Mouse (Mus musculus): Measurements from ENCODE around the gene Gpr152. TPM values are rescaled to one million over a fixed set of nuclear protein-coding genes. Genes with fewer than 3 reads are reported as not detected.

The Gpr152 gene
- polyA plus RNA-seq, 1 experiment from 2014 or later: not detected

DNA sequence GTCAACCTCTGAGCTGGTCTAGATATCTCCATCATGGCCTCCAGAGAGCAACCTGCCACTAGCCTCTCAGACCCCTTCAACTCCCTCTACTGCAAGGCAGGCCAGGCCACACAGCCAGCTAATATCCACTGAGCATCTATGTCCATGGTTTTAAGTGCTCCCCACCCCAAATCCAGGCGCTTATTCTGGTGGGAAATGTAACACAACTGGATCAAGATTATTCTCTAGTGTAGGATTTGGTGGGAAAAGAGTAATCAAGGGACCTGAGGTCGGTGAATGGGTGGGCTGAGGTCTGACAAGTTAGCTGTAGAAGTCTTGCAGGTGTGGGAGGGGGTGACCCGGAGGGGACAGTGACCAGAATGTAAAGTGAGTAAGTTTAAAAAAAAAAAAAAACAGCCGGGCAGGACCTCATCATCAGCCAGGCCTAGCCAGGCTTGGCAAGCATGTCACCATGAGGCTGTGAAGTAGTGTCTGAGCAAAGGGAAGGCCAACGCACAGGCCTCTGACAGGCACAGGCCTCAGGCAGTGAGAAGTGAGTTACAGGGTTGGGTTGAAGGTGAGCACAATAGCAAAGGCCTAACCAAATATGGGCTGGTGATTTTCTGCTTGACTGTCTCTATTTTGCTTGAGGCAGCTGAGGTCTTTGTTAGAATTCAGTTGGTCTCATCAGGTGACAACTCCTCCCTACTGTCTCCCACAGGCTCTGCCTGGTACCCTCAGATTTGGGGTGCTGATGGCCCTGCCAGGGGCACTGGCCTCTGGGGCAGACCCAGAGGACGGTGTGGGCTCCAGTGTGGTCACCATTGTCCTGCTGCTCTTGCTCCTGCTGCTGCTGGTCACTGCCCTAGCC lies 15.9 kb downstream of the Gpr152 start:
- ChIA-PET POLR2A (interaction anchor here (1.2 to 2.0 kb wide), 4 partner anchors 15 to 77 kb away, joined by 3 to 6 read pairs (median 6); partner anchors contain the start of gene Rad9a), CTCF (interaction anchor here (1.2 to 1.6 kb wide), 2 partner anchors 15 to 42 kb away, joined by 3 read pairs; no protein-coding TSS in a partner anchor)
- H3K27me3 ChIP-seq: no peaks in the 10 kb centered on the region
- in situ Hi-C loops (cut with MboI; ENCODE audit: low pct_unique_long_range_greater_than_20kb): no loop called here
- TF ChIP-seq CTCF (IDR thresholded peaks at IDR 0.05): no peak
- DNase-seq (ENCODE audit: low read depth, low spot score) (no peak), ATAC-seq (peak; percentile 70)

DNA sequence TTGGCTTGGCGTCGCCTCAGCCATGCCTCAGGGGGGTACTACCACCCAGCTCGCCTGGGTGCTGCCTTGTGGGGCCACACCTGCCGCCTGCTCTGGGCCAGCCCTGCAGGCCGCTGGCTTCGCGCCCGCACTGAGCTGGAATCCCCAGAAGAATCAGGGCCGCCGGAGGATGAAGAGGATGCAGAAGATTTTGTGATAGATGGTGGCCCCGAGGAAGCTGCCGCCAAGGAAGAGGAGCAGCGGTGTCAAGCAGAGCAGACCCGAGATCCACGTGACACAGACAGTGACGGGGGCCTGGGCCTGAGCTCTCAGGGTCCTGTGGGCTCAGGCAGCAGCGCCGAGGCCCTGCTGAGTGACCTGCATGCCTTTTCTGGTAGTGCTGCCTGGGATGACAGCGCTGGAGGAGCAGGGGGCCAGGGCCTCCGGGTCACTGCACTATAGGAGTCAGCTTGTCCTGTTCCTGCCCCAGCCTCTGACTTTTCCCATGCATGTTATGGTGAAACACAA lies 16.5 kb downstream of the Gpr152 start:
- in situ Hi-C loops (cut with MboI; ENCODE audit: low pct_unique_long_range_greater_than_20kb): no loop called here
- CTCF ChIA-PET: interaction anchor here (1.2 kb wide), 1 partner anchor 42 kb away, joined by 3 read pairs; no protein-coding TSS in a partner anchor
- no peaks in the 10 kb centered on the region for H3K27me3 ChIP-seq
- ATAC-seq: no peak
- POLR2A ChIA-PET: interaction anchor here (1.5 to 2.0 kb wide), 2 partner anchors 14 to 27 kb away, joined by 6 read pairs; no protein-coding TSS in a partner anchor
- no peak for TF ChIP-seq CTCF (IDR thresholded peaks at IDR 0.05)
- no peak for DNase-seq (ENCODE audit: low read depth, low spot score)

DNA sequence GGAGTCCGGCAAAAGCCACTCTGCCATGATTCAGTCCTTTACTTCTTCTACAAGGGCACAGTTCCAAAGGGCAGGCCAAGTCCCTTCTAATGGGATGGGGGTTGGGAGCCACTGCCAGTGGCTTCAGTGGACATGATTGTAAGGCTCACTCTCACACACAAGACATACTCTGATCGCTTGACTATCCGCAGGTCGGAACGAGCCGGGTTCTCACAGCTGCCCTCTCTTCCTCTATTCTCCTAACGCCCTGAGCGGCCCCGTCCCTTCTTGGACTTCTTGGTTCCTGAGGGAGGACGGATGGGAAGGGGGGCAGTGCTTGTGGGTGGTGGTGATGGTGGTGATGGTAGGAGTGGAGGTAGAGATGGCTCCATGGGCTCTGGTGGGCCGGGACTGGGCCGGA lies 17.2 kb downstream of the Gpr152 start:
- ChIA-PET CTCF (no interaction called here), POLR2A (interaction anchor here (2.0 kb wide), 1 partner anchor 28 kb away, joined by 6 read pairs; no protein-coding TSS in a partner anchor)
- DNase-seq (ENCODE audit: low read depth, low spot score) (no peak), ATAC-seq (no peak)
- no peaks in the 10 kb centered on the region for H3K27me3 ChIP-seq
- in situ Hi-C loops (cut with MboI; ENCODE audit: low pct_unique_long_range_greater_than_20kb): no loop called here
- no peak for TF ChIP-seq CTCF (IDR thresholded peaks at IDR 0.05)

GRCm38 (mm10) chr19:4159049-4159448 lies 19.5 kb downstream of the Gpr152 start:
- no peaks in the 10 kb centered on the region for H3K27me3 ChIP-seq
- ChIA-PET POLR2A (interaction anchor here (1.2 to 1.7 kb wide), 2 partner anchors 11 to 37 kb away, joined by 3 to 4 read pairs; no protein-coding TSS in a partner anchor), CTCF (interaction anchor here (1.0 to 1.1 kb wide), 2 partner anchors 19 to 70 kb away, joined by 3 to 4 read pairs; no protein-coding TSS in a partner anchor)
- no peak for ATAC-seq
- no peak for DNase-seq (ENCODE audit: low read depth, low spot score)
- TF ChIP-seq CTCF (IDR thresholded peaks at IDR 0.05): no peak
- in situ Hi-C loops (cut with MboI; ENCODE audit: low pct_unique_long_range_greater_than_20kb): no loop called here

- DNase-seq (ENCODE audit: low read depth, low spot score): peak; percentile 77
- no peak for TF ChIP-seq CTCF (IDR thresholded peaks at IDR 0.05)
- H3K27me3 ChIP-seq: no peaks in the 10 kb centered on the region
- ChIA-PET CTCF (no interaction called here), POLR2A (interaction anchor here (0.7 to 1.4 kb wide), 5 partner anchors 15 to 68 kb away, joined by 3 to 6 read pairs (median 3); no protein-coding TSS in a partner anchor)
- peak; percentile 75 for ATAC-seq
- in situ Hi-C loops (cut with MboI; ENCODE audit: low pct_unique_long_range_greater_than_20kb): no loop called here
These were observed 23.3 kb downstream of the Gpr152 start, which contains the start of gene Rps6kb2 for GRCm38 (mm10) chr19:4162646-4163542. Gene Rps6kb2 (minus strand): TSS chr19:4163354.

DNA sequence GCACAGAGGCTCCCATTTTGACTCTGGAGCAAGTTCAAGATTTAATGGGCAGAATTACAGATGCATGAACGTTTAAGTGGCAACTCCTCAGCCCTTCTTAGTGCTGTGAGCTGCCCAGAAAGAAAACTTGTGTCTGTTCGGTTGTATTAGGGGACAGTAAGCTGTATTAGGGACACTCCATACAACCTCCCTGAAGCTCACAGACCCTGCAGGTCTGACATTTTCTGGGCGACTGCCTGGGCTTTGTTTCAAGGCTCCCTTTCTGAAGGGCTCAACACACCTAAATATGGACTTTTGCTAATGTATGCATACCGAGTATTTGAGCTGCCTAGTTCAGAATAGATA lies 23.9 kb downstream of the Gpr152 start:
- DNase-seq (ENCODE audit: low read depth, low spot score): no peak
- TF ChIP-seq CTCF (IDR thresholded peaks at IDR 0.05): no peak
- no peaks in the 10 kb centered on the region for H3K27me3 ChIP-seq
- POLR2A ChIA-PET: interaction anchor here (0.7 to 1.4 kb wide), 5 partner anchors 15 to 68 kb away, joined by 3 to 6 read pairs (median 3); no protein-coding TSS in a partner anchor
- no peak for ATAC-seq
- in situ Hi-C loops (cut with MboI; ENCODE audit: low pct_unique_long_range_greater_than_20kb): no loop called here
- CTCF ChIA-PET: interaction anchor here (1.4 to 1.7 kb wide), 2 partner anchors 15 to 29 kb away, joined by 3 to 5 read pairs; partner anchors contain the start of gene Ppp1ca

GRCm38 (mm10) chr19:4164100-4164499 lies 24.5 kb downstream of the Gpr152 start:
- POLR2A ChIA-PET: interaction anchor here (0.8 to 1.4 kb wide), 3 partner anchors 14 to 65 kb away, joined by 3 to 4 read pairs (median 3); no protein-coding TSS in a partner anchor

GRCm38 (mm10) chr19:4164721-4165120 lies 25.1 kb downstream of the Gpr152 start:
- POLR2A ChIA-PET: interaction anchor here (0.8 kb wide), 1 partner anchor 52 kb away, joined by 3 read pairs; no protein-coding TSS in a partner anchor
- in situ Hi-C loops (cut with MboI; ENCODE audit: low pct_unique_long_range_greater_than_20kb): no loop called here
- ATAC-seq (no peak), DNase-seq (ENCODE audit: low read depth, low spot score) (no peak)
- TF ChIP-seq CTCF (IDR thresholded peaks at IDR 0.05): no peak
- H3K27me3 ChIP-seq: no peaks in the 10 kb centered on the region
- CTCF ChIA-PET: interaction anchor here (1.4 to 1.7 kb wide), 2 partner anchors 14 to 28 kb away, joined by 3 to 5 read pairs; partner anchors contain the start of gene Ppp1ca

More at GRCm38 (mm10) chr19:4164100-4164499, 24.5 kb downstream of the Gpr152 start:
- no peak for ATAC-seq
- DNase-seq (ENCODE audit: low read depth, low spot score): no peak
- in situ Hi-C loops (cut with MboI; ENCODE audit: low pct_unique_long_range_greater_than_20kb): no loop called here
- CTCF ChIA-PET: interaction anchor here (1.4 to 1.7 kb wide), 2 partner anchors 14 to 29 kb away, joined by 3 to 5 read pairs; partner anchors contain the start of gene Ppp1ca
- H3K27me3 ChIP-seq: no peaks in the 10 kb centered on the region
- TF ChIP-seq CTCF (IDR thresholded peaks at IDR 0.05): no peak

DNA sequence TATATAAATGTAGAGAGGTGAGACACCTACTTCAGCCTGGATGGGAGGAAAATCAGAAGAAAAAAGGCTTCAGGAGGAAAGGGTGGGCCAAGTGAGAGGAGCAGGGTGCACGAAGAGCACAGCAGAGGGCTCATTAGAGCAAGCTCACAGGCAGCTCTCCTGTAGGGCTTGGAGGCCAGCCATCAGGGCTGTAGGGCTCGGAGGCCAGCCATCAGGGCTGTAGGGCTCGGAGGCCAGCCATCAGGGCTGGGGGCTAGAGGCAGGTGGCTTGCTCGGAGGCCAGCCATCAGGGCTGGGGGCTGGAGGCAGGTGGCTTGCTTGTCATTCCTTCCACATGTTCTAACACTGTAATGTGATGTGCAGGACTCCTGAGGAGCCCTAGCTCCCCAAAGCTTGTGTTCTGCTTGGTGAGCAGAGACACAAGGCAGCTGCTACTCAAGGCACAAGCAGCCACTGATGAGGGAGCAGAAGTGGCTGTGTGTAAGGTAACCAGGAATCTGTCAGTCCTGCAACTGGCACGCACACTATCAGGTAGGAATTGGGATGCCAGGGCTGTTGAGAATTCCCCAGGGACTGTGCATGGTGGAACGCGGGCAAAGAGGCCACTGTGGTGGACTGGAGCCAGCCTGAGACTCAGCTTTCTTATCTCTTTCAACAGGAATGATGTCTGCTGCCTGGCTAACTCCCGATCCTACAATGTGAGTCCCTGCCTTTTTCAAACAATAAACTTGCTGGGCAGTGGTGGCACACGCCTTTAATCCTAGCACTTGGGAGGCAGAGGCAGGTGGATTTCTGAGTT lies 27.3 kb downstream of the Gpr152 start:
- ChIA-PET CTCF (interaction anchor here (1.2 to 1.6 kb wide), 2 partner anchors 20 to 34 kb away, joined by 3 read pairs; partner anchors contain the start of gene Rad9a), POLR2A (interaction anchor here (1.2 kb wide), 1 partner anchor 41 kb away, joined by 3 read pairs; no protein-coding TSS in a partner anchor)
- in situ Hi-C loops (cut with MboI; ENCODE audit: low pct_unique_long_range_greater_than_20kb): no loop called here
- ATAC-seq: no peak
- DNase-seq (ENCODE audit: low read depth, low spot score): no peak
- H3K27me3 ChIP-seq: no peaks in the 10 kb centered on the region
- no peak for TF ChIP-seq CTCF (IDR thresholded peaks at IDR 0.05)

Measured in Patski (cell line).